Mouse (Mus musculus) erythroblast, embryonic 14.5 days (primary cell): ENCODE data around the gene Nradd.

ENCODE experiments used
- GATA1 ChIP-seq: IDR thresholded peaks from 2 replicates; pipeline ENCODE4 v1.6.1; 2012; ENCODE audit warnings: low read length, inconsistent platforms, mixed read lengths
- TAL1 ChIP-seq: IDR thresholded peaks from 3 replicates; pipeline ENCODE4 v1.6.1; 2012; ENCODE audit warnings: low read length, inconsistent platforms, mixed read lengths

DNA sequence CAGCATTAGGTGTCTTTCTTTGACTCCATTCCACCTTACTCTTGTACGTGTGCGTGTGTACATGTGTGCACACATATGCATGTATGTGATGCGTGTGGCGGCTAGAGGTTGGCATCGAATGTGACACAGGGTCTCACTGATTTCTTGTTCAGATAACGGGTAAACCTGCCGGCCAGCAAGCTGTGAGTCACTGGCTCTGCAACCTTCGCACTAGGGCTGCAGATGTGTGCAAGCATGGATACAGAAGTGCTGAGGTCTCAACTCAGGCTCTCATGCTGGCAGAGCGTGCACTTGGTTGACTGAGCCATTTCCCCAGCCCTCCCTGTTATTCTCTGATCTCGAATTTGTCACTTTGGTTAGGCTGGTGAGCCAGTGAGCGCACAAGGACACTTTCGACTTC is 35.3 kb upstream of the Nradd start:
- TF ChIP-seq GATA1 (no peak), TAL1 (no peak)
